Mouse (Mus musculus): Measurements from ENCODE around the gene Rsph10b. TPM values are rescaled to one million over a fixed set of nuclear protein-coding genes. Genes with fewer than 3 reads are reported as not detected.

Rsph10b gene
- 1.3 TPM for total RNA-seq (2023)

DNA sequence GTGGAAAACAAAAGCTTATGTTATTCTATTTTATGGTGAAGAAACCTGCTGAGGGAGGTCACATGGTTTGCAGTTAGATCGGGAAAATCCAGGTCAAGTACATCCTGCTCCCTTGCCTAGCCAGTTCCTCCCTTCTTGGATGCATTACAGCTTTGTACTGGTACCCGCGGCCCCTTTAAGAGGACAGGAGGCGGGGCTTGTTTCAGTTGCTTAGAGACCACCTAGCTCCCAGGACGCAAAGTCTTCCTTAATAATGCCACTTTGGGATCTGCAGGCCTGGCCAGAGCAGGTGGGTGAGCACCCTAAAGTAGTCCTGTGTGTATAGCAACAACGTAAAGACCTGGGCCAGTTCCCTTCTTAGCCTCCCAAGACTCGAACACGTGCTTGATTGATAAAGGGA lies at the start of gene Rsph10b:
TSS of gene Rsph10b (plus strand) at position 205 of the 400 bp plus-strand sequence.

DNA sequence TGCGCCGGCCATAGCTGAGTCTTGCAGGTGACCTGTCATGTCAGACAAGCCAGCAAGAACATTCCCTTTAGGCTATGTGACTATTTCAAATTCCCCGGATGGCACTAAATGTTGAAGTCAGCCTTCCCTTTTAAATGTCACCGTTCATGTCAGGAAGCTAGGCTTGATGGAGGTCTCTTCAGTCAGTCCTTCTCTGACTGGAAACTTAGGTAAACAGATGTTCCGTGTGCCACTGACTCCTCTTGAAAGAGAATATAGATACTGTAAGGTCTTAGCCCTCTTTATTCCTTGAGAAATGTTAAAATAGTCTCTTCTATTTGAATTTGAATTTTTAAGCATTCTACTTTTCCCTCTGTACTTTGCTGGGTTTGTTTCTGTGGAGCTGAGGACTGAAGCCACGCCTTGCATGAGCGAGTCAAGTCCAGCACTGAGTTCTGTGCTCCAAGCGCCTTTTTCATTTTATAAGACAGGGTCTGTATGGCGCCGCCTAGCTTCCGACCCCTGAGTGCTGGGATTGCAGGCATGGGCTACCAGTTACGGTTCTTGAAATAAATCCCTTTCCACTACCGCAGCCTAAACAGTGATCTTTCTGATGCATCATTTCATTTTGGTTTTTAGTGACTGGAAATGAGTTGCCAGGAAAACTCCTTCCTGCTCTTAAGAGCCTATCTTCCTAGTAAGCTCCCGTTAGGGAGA lies 35.1 kb upstream of the Rsph10b start, which contains the start of gene Ankrd61:
TSS of gene Ankrd61 (minus strand) at position 51 of the 696 bp plus-strand sequence.

DNA sequence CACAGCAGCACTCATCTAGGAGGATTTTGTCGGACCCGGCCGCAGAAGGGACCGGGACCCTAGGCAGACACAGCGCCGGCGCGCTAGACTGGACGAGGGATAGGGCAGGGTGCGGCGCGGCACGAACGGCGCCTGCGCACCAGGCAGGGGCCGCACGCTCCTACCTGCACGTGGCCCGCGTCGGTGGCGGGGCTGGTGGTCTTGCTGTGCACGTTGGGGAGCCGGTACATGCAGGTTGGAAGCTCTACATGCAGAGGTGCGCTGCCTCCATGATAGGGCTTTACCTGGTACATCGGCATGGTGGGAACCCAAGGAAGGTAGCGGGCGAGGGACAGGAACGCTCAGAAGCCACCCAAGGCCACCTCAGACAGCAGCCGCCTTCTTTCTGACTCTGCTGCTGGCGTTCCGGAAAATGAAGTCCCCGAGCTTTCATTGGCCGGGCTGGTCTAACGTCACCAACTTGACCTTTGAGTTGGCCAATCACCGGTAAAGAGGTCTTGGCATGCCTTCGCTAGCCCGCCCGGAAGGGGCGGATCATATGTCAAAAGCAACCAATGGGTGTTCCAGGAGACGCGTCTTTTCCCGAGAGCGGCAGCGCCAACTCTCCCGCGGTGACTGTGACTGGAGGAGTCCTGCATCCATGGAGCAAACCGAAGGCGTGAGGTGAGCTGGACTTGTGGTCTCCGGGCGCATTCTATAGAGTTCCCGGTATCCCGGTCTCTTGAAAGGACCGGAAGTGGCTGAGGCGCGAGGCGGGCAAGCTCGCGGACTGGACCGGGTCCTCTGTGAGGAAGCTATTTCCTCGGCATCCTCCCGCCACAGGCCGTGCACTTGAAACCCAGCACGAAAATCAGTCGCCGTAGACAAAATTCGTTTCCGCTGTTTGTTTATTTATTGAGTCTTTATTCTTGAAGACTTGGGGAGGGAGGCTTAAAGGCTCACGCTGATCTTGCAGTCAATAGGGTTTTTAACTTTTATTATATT lies 23.1 kb upstream of the Rsph10b start, which contains the start of the genes Aimp2 and Pms2:
TSS of gene Aimp2 (minus strand) at position 431 of the 984 bp plus-strand sequence.
TSS of gene Pms2 (plus strand) at position 548 of the 984 bp plus-strand sequence.

DNA sequence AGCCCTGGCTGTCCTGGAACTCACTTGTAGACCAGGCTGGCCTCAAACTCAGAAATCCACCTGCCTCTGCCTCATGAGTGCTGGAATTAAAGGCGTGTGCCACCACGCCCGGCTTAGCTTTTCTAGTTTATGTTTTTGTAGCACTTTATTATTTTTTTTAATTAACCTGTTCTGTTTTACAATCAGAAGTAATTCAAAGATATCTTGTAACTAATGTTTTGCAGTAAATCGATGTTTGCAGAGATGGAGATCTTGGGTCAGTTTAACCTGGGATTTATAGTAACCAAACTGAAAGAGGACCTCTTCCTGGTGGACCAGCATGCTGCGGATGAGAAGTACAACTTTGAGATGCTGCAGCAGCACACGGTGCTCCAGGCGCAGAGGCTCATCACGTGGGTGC lies 5.0 kb upstream of the Rsph10b start, which contains the start of gene Gm42421:
TSS of gene Gm42421 (plus strand) at position 301 of the 400 bp plus-strand sequence.

DNA sequence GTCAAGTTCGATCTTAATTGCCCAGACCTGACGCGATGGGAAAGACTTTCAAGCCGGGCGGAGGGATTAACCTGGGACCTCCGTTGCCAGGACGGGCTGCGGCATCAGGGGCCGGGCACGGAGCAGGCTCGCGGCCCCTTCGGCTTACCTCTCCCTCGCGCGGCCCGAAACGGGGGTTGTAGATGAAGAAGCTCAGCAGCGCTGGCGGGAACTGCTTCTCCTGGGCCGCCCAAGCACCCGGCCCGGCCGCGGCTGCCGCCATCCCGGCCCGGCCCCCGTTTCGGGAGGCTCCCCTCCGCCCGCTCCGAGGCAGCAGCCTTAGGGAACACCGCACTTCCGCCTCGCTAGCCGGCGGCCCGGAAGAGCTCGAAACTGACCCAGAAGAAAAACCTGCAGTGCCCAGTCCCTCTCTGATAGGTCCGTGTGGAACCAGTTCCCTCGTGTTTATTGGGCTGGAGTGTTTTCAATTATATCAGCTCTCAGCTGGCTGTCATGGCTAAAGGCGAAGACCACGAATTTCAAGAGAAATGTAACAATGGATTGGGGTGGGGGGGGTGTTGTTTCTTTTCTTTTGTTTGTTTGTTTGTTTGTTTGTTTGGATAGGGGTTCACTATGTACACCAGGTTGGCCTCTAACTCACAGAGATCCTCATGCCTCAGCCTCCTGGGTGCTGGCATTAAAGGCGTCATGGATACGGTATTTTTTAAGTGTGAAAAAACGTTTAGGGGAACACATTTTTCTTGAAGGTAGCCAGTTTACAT lies 81.9 kb downstream of the Rsph10b start, which contains the start of gene Ccz1:
TSS of gene Ccz1 (minus strand) at position 327 of the 761 bp plus-strand sequence.

DNA sequence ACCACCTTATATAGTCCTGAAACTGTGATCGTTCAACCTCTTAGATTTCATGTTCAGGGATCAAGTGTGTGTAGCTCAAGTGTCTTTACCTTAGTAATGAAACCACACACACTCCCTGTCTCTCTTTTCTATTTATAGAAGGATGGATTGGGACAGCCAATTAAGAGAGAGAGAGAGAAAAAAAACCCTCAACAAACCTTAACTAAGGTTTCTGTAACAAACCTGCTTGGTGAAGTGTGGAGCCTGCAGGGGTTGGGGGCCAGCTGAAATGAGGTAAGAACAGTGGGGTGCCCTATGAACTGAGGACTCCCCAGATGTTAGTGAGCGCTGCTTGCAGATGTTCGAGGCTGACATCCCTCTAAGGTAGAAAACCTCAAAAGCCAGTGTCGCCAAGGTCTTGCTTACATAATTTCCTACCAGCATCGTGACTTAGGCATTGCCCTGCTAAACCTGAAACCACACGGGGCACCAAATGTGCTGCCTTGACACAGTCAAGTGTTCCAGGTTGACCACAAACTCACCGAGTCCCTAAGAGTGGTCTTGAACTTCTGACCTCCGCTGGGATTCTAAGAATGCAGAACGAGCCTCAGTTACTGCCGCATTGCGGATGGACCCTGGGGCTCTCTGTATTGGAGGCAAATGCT lies 93.9 kb downstream of the Rsph10b start, which contains the start of gene Ocm:
TSS of gene Ocm (minus strand) at position 51 of the 644 bp plus-strand sequence.

Other genes starting within 250 kb of the Rsph10b start
- gene Usp42, start 200.8 kb upstream of the Rsph10b start, total RNA-seq (2023): 32.3 TPM
- 33.3 TPM for gene Eif2ak1, start 115.2 kb upstream of the Rsph10b start, total RNA-seq (2023)
- 0.37 TPM for gene Ankrd61, start 35.4 kb upstream of the Rsph10b start, total RNA-seq (2023)
- 30.1 TPM for gene Aimp2, start 23.2 kb upstream of the Rsph10b start, total RNA-seq (2023)
- 22.9 TPM for gene Pms2, start 23.1 kb upstream of the Rsph10b start, total RNA-seq (2023)
- gene Gm42421, start 4.9 kb upstream of the Rsph10b start, total RNA-seq (2023): not detected
- 68.4 TPM for gene Ccz1, start 81.8 kb downstream of the Rsph10b start, total RNA-seq (2023)
- gene Ocm, start 93.6 kb downstream of the Rsph10b start, total RNA-seq (2023): not detected
- 32.4 TPM for gene Lmtk2, start 167.4 kb downstream of the Rsph10b start, total RNA-seq (2023)